Mouse (Mus musculus) retina, postnatal 1 day (tissue): ENCODE results near the gene Itsn1.

Source experiments
- DNase-seq: peaks from one replicate; pipeline ENCODE4 v3.0.0-alpha.2; 2012

Gene Itsn1

DNA sequence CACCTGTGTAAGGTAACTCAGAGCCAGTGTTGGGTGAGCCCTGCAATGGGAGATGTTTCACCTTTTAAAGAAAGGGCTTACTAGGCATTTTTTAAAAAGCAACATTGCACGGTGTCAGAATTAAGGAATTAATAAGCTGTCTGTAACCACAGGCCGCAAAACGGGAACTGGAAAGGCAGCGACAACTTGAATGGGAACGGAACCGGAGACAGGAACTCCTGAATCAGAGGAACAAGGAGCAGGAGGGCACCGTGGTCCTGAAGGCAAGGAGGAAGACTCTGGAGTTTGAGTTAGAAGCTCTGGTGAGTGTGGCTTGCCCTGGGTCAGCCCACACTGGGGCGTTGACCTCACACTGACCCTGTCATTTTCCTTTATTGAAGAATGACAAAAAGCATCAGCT is 91.2 kb downstream of the Itsn1 start:
- DNase-seq: no peak

DNA sequence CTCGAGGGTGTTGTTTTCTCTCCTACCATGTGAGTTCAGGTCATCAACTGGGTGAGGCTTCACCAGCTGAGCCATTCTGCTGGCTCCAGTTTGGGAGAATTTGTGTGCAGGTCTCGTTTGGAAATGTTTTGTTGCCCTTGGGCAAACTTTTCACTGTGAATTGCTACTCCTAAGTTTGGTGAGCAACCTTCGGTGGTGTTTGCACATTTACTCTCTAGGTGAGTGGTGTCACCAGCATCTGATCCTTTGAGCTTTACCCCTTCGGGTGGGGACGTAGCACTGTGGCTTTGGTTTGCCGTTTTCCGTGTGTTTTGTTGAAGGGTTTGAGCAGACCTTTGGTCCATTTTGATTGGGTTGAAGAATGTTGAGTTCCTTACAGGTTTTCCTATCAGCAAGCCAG is 93.2 kb downstream of the Itsn1 start:
- DNase-seq: no peak

DNA sequence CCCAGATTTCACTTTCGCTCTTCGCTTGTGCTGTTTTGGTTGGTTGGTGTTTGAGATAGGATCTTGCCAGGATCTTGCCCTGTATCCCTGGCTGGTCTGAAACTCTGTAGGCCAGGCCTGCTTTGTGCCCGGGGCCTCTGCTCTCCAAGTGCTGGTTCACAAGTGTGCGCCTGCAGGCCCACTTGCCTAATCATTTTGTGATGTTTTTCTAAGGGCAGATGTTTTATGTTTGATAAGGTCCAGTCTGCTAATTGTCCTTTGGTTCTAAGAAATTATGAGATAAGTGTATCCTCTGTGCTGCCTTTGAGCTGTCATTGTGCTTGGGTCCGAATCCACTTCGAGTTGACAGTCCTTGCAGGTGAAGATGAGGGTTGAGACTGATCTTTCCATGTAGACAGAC is 93.7 kb downstream of the Itsn1 start:
- no peak for DNase-seq

DNA sequence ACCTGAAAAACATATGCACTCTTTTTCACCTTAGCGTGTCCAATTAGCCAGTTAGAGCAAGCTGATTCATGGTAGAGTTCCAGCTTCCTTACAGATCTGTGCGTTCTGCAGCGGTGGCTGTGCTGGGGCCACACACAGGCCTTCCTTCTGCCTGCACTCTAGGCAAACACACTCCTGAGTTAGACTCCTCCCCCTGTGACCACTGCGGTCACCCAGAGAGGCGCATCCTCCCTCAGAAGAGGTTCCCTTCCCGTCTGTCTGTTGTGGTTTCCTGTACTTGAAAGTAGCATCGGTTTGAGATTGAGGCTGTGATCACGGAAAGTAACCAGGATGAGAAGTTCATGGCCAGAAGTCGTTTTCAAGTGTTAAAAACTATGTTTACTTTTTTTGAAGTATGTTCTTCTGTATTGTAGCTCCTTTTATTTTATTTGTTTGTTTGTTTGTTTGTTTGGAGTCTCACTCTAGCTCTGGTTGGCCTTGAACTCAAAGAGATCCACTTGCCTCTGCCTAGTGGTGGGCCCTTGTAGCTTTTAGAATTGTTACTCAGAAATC is 96.8 kb downstream of the Itsn1 start:
- DNase-seq: no peak

DNA sequence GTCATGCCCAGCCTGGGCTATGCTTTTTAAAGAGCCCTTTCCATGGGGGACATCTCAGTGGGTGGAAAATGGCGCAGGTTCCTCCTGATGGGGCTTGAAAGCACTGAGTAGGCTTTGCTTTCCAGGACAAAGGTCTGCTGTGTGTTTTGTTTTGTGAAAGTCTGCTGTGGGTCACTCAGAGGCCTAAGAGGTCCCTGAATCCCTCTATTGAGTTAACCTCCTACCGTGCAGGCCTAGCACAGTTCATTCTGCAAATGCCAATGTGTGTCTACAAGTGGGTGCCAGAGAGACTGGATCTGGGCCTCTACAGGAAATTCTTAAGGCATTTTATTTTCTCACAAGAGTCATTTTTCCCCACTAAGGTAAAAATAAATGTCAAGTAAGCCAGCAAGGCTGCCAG is 97.8 kb downstream of the Itsn1 start:
- DNase-seq: no peak

DNA sequence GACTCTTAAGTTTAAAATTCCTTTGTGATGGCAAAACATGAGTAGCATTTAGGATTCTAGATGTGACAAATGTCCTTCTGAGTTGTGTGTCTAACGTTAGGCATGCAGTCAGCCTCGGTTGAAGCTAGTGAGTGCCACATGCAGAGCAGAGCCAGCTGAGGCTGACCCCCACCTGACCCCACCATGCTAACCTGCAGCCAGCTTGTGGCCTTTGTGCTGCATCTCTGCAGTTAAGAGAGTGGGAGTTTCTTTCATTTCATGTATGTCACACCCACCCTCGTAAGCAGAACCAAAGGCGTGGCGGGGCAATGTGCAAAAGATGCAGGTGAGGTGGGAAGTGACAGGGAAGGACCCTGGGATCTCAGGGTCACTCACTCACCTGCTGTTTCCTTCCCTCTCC is 98.4 kb downstream of the Itsn1 start:
- DNase-seq: no peak

DNA sequence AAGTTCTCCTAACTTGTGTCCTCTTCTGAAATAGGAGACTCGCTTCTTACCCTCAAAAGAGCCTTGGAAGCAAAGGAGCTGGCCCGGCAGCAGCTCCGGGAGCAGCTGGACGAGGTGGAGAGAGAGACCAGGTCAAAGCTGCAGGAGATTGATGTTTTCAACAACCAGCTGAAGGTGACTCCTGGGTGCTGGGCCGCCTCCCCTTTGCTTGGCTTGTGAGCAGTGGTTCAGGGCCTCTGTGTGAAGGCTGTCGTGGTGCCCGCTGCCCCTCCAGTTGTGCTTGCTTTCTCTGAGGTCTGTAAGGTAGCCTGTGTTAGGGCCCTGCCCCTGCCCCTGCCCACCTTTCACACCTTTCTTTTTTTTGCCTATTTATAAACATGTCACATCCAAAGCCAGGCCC is 99.1 kb downstream of the Itsn1 start:
- DNase-seq: no peak

DNA sequence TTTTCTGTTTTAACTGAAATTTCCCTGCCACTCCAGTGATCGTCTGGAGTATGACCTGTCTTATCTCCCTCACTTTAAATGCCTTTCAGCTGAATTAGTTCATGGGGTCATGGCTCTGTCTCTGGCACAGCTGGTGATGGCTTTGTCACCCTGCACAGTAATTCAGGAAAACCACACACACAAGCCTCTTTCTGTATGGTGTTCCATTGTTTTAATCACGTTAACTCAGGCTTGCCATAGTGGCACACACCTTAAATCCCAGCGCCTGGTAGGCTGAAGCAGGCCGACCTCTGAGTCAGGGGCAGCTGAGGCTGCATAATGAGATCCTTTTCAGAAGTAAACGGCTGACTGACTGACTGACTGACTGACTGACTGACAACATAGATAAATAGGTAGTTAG is 99.5 kb downstream of the Itsn1 start:
- no peak for DNase-seq

DNA sequence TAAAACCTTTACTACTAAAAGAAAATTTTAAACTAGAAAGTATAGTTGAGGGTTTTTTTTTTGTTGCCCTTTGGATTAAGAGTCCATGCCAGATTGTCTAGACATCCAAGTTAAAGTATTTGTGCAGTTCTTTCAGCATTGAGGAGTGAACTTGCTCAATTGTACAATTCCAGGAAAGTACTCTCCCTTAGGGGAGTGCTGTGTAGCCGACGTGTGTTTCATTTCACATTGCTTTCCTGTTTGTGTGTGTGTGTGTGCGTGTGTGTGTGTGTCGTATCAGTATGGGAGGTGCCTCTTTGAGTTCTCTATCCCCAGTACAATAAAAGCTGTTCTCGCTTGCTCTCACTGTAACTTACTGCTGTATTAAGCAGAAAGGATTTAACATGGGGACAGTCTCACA is 100.0 kb downstream of the Itsn1 start:
- DNase-seq: no peak

DNA sequence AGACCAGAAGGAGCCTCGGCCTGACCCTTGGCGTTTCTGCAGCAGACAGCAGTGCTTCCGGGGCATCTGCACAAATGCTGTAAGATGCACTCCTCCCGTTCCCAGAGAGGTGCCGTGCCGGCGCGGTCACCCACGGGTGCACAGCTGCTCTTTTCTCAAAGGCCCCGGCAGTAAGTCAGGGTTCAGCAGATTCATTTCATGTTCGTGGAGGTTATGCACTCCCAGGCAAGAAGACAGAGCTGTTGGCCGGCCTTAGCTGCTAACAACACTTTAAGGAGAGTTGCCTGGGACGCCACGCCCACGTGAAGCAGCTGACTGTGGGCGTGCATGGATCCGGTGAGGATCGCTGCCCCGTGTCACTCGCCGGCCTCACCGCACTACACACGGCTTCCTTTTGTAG is 101.2 kb downstream of the Itsn1 start:
- DNase-seq: no peak

DNA sequence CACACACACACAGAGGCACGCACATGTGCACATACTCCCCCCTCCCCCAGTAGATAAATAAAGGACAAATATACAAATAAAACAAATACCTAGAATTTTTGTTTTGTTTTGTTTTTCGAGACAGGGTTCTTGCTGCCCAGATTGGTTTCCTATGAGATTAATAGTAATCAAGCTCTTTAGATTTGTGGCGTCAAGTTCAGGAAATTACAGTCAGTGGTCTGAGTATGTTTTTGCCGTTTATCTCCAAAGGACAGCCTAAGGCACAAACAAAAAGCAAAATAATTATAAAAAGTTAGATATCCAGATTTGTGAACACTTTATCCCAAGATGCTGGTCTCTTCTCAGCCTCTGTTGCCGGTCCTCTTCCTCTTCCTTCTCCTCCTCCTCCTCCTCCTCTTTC is 104.0 kb downstream of the Itsn1 start:
- no peak for DNase-seq

DNA sequence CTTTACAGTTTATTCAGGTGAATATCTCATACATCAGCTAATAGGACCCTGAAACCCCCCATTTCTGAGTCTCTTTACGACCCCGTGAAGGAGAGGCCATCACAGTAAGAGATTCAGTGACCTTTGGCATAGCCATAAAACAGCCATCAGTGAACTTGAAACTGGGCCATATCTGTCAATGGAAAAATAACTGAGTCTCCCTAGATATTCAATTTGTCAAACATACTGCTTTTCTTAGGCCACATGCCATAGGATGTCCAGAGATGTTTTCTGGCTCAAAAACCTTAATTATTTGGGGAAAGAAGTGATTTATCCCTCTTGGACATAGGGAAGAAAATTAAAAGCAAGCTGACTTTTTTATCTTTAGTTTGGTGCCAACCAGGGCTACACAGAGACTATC is 104.5 kb downstream of the Itsn1 start:
- no peak for DNase-seq

DNA sequence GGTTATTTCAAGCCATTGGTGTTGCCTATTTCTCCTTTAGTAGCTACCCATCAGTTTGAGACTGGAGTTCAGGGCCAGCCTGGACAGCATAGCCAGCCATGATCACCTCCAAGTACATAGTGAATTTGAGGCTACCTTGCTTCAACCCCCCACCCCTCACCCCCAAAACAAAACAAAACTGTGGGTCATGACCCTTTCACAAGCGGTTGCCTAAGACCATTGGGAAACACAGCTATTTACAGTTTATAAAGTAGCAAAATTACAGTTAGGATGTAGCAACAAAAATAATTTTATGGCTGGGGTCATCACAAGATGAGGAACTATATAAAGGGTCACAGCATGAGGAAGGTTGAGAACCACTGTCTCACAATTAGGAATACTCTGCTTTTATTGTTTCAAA is 104.9 kb downstream of the Itsn1 start:
- DNase-seq: no peak

DNA sequence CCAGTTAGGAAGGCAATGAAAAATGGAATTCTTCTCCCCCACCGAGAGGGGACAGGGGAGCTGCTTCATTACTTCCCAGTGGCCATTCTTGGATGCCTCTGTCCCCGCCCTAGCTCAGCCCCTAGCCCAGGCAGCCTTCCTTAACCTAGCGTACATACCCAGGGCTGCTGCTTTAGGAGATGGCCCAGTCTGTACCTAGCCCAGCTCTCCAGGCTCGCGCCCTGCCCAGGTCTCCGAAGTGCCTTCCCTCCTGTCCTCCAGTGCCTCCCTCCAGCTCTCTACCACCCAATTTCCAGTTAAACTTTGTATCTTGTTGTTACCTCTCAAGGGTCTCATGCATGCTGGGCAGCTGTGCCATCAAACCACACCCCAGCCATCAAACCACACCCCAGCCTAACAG is 106.7 kb downstream of the Itsn1 start:
- DNase-seq: no peak

DNA sequence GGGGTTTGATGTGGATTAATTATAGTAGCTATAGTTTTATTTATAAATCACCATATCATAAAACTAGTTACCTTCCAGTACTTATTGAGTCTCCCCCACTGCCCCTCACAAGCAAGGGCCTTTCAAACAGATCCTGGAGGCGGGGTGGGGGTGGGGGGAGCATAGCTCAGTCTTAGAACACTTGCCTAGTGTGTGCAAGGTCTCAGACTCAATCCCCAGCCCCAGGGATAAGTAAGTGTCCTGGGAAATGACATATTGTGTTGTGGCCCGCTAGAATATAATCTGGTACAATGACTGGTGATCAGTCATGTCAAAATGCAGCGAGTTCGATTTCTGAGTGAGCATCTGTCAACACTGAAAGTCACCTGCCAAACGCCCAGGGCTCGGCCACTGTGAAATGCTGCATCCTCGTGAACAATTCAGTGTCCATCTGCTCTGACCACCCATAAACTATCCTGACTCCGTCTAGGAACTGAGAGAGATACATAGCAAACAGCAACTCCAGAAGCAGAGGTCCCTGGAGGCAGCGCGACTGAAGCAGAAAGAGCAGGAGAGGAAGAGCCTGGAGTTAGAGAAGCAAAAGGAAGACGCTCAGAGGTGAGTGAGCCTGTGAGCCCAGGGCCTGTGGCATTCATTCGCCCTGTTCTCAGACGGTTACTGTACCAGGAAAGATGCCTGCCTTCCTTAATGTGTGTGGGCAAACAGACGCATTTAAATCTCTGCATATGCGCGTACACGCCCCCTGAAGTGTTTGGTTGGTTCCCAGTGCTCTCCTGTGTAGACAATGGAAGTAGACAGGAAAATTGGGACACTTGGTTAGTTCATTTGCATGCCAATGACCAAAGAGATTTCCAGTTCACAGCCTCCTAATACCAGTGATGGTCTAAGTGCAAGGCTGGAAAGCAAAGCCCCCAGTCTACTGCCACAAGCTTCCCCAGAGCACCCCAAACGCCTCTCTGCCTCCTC is 107.8 kb downstream of the Itsn1 start:
- peak; percentile 90 for DNase-seq

DNA sequence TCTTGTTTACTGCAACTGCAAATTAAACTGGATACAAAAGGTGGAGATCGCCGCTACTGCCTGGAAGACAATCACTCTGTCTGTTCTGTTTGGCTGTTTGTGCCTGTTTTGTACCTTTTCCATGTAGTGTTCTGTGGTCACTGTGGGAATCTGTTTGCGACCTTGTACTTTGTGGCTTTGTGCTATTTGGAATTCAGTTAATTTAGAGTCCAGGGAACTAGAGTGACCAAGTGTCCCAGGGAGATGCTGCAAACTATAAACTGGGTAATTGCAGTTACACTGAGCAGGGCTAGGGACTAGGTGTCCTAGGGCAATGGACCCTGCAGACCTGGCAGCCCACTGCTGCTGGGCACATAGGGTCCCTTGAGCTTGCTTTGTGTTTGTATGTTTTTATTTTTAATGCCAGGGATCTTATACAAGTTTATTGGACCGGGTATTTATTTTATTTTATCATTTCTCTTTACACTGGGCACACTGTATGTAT is 108.5 kb downstream of the Itsn1 start:
- no peak for DNase-seq

DNA sequence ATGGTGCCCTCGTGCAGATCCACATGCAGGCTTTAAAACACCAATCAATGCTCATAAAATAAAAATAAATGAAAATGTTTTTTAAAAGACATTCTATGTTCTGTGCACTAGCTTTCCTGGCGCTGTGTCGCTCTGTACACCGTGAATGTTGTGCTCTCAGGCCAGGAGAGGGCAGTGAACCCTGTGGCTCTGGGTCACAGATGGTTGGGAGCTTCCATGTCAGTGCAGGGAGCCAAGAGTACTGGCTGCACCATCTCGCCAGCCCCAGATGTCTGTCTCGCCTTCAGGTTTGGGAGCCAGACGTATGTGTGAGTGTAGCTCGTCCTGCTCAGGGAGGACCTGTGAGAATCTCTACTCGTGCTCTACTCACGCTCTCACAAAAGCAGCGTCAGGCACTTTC is 109.7 kb downstream of the Itsn1 start:
- no peak for DNase-seq

DNA sequence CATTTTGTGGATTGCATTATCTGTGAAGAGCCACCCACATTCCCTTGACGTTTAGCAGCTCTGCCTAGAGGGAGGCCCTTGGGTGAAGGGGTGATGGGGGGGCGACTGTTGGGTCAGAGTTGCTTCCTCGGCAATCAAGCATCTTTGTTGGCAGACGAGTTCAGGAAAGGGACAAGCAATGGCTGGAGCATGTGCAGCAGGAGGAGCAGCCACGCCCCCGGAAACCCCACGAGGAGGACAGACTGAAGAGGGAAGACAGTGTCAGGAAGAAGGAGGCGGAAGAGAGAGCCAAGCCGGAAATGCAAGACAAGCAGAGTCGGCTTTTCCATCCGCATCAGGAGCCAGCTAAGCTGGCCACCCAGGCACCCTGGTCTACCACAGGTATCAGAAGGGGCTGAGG is 110.4 kb downstream of the Itsn1 start:
- DNase-seq: no peak

DNA sequence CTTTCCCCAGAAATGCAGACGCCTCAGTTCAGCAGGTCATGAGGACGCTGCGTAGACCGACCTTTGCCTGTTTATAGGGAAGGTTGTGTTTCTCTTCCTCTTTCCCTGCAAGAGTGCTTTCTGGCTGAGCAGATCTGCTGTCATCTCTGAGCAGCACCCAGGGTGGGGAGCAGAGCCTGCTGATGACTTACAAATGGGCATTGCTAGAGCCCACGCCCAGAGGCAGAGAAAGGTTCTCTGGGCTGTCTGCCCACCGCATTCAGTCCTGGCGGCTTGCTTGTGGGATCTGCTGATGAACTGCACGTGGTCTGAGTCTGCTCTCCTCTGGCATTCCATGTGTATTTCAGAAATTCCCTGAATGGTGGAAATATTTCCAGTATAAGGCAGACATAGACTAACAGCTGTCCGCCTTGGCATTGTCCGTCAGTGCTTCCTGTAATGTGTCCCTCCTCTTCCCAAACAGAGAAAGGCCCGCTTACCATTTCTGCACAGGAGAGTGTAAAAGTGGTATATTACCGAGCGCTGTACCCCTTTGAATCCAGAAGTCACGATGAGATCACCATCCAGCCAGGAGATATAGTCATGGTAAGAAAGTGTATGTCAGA is 112.0 kb downstream of the Itsn1 start:
- DNase-seq: no peak

DNA sequence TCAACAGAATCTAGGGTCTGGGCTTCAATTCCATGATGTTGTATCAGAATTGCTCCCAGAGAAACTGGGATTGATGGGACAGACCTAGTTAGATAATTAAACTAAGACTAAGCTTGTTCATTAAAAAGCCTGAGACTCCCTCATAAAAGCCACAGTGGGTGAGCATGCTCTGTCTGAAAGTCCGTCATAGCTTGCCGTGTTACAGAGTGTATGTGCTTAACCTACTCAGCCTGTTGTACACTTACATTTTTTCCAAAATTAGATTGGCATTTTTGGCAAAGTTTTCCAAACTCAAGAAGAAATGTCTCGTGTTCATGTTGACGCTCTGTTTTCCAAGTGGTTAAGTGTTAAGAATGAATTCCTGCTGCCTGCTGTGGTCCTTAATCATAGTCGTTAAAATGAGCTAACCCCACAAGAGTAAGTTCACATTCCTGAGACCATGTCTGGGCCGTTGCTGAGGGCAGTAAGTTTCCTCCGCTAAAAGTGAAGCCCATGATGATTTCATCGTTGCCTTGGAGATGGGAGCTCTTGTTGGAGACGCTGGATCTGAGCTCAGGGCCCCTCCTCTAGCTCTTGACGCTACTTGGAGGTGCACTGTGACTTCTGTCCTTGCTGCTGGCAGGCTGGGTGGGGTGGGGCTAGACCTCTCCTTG is 117.1 kb downstream of the Itsn1 start:
- peak; percentile 52 for DNase-seq

DNA sequence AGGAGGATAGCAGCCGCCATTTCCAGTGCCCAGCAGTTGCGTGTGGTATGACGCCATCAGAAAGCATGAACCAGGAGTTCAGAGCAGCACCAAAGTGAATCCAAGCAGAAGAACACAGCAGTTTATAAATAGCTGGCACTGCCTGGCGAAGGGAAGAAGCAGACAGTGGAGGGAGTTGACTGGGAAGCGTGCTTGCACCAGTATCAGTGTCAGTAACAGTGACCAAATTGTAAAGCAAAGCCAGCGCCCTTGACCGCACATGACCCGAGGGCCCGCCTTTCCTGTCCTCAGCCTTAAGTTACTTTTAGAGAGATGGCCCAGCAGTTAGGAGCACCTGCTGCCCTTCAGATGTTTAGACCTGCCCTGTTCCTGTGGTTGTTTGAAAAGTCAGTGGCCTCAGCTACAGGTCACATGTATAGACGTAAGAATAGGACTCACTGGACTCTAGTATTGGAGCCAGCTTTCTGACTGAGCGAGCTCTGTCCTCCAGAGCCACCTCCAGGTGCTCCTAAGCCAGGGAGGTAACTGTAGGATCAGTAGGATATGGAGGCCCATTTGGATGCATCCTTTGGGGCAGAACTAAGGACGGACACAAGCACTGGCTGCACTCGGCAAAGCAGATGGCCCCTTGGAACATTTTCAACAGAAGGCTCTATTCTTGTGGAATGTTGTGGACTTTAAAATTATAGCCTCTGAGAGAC is 118.6 kb downstream of the Itsn1 start:
- no peak for DNase-seq

DNA sequence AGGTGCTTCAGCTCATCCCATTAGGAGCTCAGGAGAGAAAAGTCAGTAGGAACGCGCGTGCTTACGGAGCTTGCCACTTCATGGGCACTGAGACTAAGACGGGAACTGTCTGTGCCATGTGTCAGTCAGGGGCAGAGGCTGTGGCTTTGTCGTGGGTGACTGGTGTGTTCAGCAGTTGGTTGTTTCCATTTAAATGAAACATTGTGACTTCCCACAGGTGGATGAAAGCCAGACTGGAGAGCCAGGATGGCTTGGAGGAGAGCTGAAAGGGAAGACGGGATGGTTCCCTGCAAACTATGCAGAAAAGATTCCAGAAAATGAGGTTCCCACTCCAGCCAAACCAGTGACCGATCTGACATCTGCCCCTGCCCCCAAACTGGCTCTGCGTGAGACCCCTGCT is 119.4 kb downstream of the Itsn1 start:
- DNase-seq: no peak
